Mouse (Mus musculus) embryo, embryonic 11.5 days (tissue): ENCODE measurements around the gene Nnmt.

Experiments used
- DNase-seq: peaks from one replicate; pipeline ENCODE4 v3.0.0-alpha.2; 2012; ENCODE audit warnings: low read depth, low spot score

Nnmt gene

GRCm38 (mm10) chr9:48604939-48605598, at the start of gene Nnmt:
Nnmt (minus strand) TSS chr9:48605153.
- DNase-seq = no peak

GRCm38 (mm10) chr9:48654730-48655129, 49.8 kb upstream of the Nnmt start:
- no peak for DNase-seq

- no peak for DNase-seq
Measured at GRCm38 (mm10) chr9:48653399-48654070, 48.6 kb upstream of the Nnmt start.

- no peak for DNase-seq
Measured at GRCm38 (mm10) chr9:48652026-48652425, 47.1 kb upstream of the Nnmt start.

GRCm38 (mm10) chr9:48650846-48651245, 45.9 kb upstream of the Nnmt start:
- DNase-seq = no peak

GRCm38 (mm10) chr9:48649851-48650685, 45.1 kb upstream of the Nnmt start:
- DNase-seq = no peak

GRCm38 (mm10) chr9:48649098-48649766, 44.3 kb upstream of the Nnmt start:
- DNase-seq = no peak

- DNase-seq = no peak
Measured at GRCm38 (mm10) chr9:48648285-48649097, 43.5 kb upstream of the Nnmt start.

GRCm38 (mm10) chr9:48647648-48648284, 42.8 kb upstream of the Nnmt start:
- DNase-seq = no peak

GRCm38 (mm10) chr9:48646781-48647647, 42.1 kb upstream of the Nnmt start:
- DNase-seq = no peak

- peak; percentile 75 for DNase-seq
Measured at GRCm38 (mm10) chr9:48646251-48646650, 41.3 kb upstream of the Nnmt start.

GRCm38 (mm10) chr9:48645648-48646126, 40.7 kb upstream of the Nnmt start:
- no peak for DNase-seq

- no peak for DNase-seq
Measured at GRCm38 (mm10) chr9:48644926-48645647, 40.1 kb upstream of the Nnmt start.

GRCm38 (mm10) chr9:48644376-48644775, 39.4 kb upstream of the Nnmt start:
- DNase-seq = no peak

GRCm38 (mm10) chr9:48641636-48642035, 36.7 kb upstream of the Nnmt start:
- no peak for DNase-seq

- no peak for DNase-seq
Measured at GRCm38 (mm10) chr9:48640881-48641280, 35.9 kb upstream of the Nnmt start.

GRCm38 (mm10) chr9:48638176-48638803, 33.3 kb upstream of the Nnmt start:
- no peak for DNase-seq

GRCm38 (mm10) chr9:48637161-48637560, 32.2 kb upstream of the Nnmt start:
- DNase-seq = no peak
